Mouse (Mus musculus) kidney, adult 2 months (tissue): ENCODE measurements around the gene Dusp27.

ENCODE experiments used
- CTCF ChIP-seq: fragments of 200-500 bp; conservative IDR thresholded peaks from 2 replicates; pipeline ENCODE4 v1.5.1; 2011; ENCODE audit warnings: low read depth, mild to moderate bottlenecking, control low read depth, low read length, moderate library complexity, mixed read lengths; ENCODE audit not compliant: insufficient read depth, insufficient read length
- POLR2A ChIP-seq: fragments of 200-500 bp; IDR thresholded peaks from one replicate; pipeline ENCODE4 v1.6.1; 2011; ENCODE audit warnings: low read depth, low read length, control low read depth

DNA sequence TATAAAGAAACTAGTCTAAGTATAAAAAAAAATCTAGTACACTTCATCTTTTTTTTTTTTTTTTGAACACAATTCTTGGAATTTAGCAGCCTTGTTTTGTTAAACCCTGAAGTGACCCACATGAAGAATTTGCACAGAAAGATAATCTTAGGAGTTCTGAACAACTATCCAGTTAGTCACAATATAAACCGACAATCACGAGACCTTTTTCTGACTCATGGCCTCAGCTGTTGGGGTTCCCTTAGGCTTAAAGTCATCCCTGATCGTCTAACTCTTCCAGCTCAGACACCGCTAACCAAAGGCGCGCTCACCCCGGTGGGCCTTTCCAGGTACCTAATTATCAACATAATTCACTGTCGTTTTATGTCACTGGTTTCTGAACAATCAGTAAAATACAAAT is 4.0 kb downstream of the Dusp27 start:
- no peak for TF ChIP-seq POLR2A
- no peak for TF ChIP-seq CTCF
